Mouse (Mus musculus): Measurements from ENCODE around the gene Rhox2h. TPM values are rescaled to one million over a fixed set of nuclear protein-coding genes. Genes with fewer than 3 reads are reported as not detected.
"Not testable (repeated sequence)": the region's sequence is repeated elsewhere in the genome, so short reads cannot be mapped to it uniquely, and the experiment has no call there.

Rhox2h gene
- total RNA-seq (2021) (not detected), polyA plus RNA-seq (2012; rRNA removed) (not detected in 2 replicates)
- long read RNA-seq: 0 reads

DNA sequence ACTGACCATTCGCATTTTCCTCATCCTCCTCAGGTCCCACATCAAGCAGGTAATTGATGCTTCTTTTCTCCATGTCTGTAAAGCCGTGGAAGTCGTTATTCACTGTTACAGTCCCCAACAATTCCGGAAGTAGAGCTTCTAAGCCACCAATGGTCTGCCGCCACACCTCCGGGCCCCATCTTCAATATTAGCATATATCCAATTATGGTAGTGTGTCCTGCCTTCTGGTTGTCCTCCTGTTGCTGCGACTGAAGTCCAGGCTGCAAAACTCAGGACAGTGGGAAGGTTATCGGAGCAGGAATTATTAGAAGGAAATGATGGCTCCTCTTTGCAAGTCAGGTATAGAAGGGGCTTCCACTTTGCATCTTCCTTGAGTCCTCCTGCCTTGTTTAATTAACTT lies at the start of gene Rhox2h:
Gene Rhox2h, minus strand, starts transcription at position 101 of the 400 bp plus-strand sequence.
- not testable (repeated sequence) for DNase-seq

DNA sequence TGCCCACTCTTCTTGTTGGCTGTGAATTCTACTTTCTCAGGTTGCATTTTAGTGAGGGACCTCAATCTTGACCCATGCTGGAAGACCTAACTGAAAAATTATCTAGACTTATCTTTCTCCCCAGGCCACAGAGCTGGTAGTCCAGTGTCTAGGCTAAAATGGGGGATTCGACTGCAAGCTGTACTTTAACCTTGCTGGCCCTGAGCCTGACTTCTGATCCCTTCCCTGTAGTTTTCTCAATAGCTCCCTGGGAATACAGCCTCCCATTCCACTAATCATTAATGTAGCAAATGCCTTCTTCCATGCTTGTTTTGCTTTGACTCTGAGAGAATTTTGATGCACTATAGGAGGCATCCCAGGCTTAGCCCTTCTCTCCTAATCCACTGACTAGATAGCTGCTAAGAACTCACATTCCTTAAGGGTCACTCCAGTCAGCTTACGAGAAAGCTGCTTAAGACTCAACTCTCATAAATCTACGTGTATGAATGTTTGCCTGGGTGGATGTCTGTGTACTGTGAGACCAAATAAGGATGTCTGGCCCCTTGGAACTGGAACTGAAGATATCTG lies 28.8 kb upstream of the Rhox2h start:
- DNase-seq: no peak

DNA sequence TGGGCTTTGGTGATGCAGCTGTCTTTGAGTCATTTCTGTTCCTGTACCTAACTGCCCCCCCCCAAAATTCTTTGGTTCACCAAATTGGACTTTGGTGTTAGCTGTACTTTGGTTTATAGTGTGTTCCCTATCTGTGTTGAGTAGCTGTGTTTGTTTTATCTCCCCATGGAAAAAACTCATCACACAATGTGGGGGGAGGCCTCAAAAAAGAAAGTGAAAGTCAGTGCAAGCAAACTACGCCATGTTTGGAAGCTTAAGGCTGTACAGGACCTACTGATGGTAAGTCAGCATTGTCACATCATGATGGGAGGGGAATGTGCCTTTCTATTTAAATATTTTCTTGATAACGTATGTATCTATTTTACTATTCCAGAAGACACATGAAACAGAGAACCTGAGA lies 19.2 kb upstream of the Rhox2h start:
- no peak for DNase-seq

DNA sequence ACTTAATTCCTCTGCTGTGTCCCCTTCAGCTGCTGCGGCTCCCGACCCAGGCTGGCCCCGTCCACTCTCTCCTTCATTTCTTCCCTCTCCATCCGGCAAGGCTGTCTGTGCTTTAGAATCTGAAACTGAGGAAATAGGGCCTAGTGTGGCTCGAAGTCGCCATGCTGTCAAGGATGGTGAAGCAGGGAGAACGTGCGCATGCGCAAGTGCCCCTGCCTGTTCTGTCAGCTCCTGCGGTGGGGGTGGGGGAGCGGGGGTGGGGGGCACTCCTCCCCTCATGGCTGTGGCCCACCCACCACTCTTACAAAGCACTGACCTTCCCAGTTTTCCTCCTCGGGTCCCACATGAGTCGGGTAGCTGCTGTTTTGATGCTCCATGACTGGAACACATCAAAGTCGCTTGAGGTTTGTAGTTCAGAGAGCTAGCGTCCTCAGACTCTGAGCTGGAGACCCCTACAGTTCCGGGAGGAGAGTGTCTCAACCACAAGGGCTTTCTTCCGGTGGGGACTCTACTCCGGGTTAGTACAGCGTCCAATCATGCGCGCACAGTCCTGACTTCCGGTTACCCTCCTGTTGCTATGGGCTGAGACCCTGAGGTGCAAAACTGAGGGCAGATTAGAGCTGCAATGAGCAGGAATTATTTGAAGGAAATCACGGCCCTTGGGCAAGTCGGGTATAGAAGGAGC lies 10.1 kb upstream of the Rhox2h start:
- DNase-seq: no peak

DNA sequence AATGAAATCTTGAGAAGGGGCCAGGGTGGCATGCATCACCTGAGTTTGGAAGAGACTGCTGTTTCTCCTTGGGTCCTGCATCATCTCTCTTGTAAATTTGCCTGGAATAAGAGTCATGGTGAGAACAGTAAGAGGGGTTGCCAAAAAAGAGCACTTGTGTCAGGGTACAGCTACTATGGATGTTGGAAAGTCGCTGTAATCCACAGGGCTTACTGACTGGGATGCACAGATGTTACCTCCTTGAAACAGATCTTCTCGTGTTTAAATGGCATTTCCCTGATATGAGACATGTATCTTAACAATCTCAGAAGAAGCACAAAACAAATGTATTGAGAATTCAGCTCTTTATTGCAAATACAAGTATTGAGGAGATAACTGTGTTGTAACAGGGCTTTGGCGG lies 4.4 kb downstream of the Rhox2h start, which contains the start of gene Rhox3h:
Gene Rhox3h, minus strand, starts transcription at position 101 of the 400 bp plus-strand sequence.
- not testable (repeated sequence) for DNase-seq

DNA sequence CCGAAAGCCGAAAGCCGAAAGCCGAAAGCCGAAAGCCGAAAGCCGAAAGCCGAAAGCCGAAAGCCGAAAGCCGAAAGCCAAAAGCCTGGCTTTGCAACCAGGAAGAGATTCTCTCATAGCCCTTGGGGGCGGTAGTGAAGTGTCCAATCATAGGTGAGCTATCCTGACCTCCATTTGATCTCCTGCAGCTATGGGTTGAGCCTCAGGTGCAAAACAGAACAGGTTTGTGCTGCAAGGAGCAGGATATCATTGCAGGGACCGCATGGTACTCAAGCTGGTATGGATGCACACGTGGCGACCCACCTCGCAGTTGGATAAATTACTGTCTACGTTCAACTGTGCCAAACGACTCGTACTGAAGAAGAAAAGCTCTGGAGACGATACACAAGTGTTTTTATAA lies 21.9 kb downstream of the Rhox2h start, which contains the start of gene Rhox4g:
Gene Rhox4g, minus strand, starts transcription at position 101 of the 400 bp plus-strand sequence.
- not testable (repeated sequence) for DNase-seq

DNA sequence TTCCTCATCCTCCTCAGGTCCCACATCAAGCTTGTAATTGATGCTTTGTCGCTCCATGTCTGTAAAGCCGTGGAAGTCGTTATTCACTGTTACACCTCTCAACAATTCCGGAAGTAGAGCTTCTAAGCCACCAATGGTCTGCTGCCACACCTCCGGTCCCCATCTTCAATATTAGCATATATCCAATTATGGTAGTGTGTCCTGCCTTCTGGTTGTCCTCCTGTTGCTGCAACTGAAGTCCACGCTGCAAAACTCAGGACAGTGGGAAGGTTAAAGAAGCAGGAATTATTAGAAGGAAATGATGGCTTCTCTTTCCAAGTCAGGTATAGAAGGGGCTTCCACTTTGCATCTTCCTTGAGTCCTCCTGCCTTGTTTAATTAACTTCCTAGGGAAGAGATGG lies 29.7 kb downstream of the Rhox2h start, which contains the start of gene Rhox2g:
Gene Rhox2g, minus strand, starts transcription at position 101 of the 400 bp plus-strand sequence.
- DNase-seq: not testable (repeated sequence)

DNA sequence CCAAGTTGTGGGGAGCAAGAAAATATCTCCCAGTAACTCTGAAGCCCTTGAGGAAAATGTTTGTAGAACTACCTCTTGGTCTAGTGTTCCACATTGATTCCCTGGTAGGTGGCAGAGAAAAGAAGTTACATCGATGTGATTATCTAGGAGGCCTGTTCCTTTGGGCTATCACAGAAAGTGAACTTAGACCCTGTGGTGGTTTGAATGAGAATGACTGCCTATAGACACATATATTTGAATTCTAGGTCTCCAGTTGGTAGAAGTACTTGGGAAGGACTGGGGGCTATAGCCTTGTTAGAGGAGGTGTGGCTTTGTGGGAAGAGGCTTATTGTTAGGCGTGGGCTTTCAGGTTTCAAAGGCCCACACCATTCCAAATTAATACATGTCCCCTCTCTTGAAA lies 44.6 kb downstream of the Rhox2h start, which contains the start of gene Rhox3g:
Gene Rhox3g, minus strand, starts transcription at position 101 of the 400 bp plus-strand sequence.
- DNase-seq: not testable (repeated sequence)

Other genes starting within 250 kb of the Rhox2h start
- not detected for gene Rhox4b, start 240.8 kb downstream of the Rhox2h start, total RNA-seq (2021)
- gene Rhox4b, start 240.8 kb downstream of the Rhox2h start, polyA plus RNA-seq (2012; rRNA removed): not detected in 2 replicates
- not detected for gene Rhox2c, start 219.6 kb downstream of the Rhox2h start, total RNA-seq (2021)
- not detected in 2 replicates for gene Rhox2c, start 219.6 kb downstream of the Rhox2h start, polyA plus RNA-seq (2012; rRNA removed)
- gene Rhox3c, start 214.7 kb downstream of the Rhox2h start, total RNA-seq (2021): not detected
- gene Rhox3c, start 214.7 kb downstream of the Rhox2h start, polyA plus RNA-seq (2012; rRNA removed): not detected in 2 replicates
- gene Rhox4c, start 192.9 kb downstream of the Rhox2h start, total RNA-seq (2021): not detected
- not detected in 2 replicates for gene Rhox4c, start 192.9 kb downstream of the Rhox2h start, polyA plus RNA-seq (2012; rRNA removed)
- gene Rhox2d, start 179.8 kb downstream of the Rhox2h start, total RNA-seq (2021): not detected
- not detected in 2 replicates for gene Rhox2d, start 179.8 kb downstream of the Rhox2h start, polyA plus RNA-seq (2012; rRNA removed)
- gene Rhox4d, start 158.9 kb downstream of the Rhox2h start, total RNA-seq (2021): not detected
- not detected in 2 replicates for gene Rhox4d, start 158.9 kb downstream of the Rhox2h start, polyA plus RNA-seq (2012; rRNA removed)
- not detected for gene Rhox2e, start 142.8 kb downstream of the Rhox2h start, total RNA-seq (2021)
- gene Rhox2e, start 142.8 kb downstream of the Rhox2h start, polyA plus RNA-seq (2012; rRNA removed): not detected in 2 replicates
- gene Rhox3e, start 131.3 kb downstream of the Rhox2h start, total RNA-seq (2021): not detected
- not detected in 2 replicates for gene Rhox3e, start 131.3 kb downstream of the Rhox2h start, polyA plus RNA-seq (2012; rRNA removed)
- gene Rhox4e, start 115.9 kb downstream of the Rhox2h start, total RNA-seq (2021): not detected
- gene Rhox4e, start 115.9 kb downstream of the Rhox2h start, polyA plus RNA-seq (2012; rRNA removed): not detected in 2 replicates
- not detected for gene Rhox2f, start 101.9 kb downstream of the Rhox2h start, total RNA-seq (2021)
- not detected in 2 replicates for gene Rhox2f, start 101.9 kb downstream of the Rhox2h start, polyA plus RNA-seq (2012; rRNA removed)
- not detected for gene Rhox3f, start 92.3 kb downstream of the Rhox2h start, total RNA-seq (2021)
- gene Rhox3f, start 92.3 kb downstream of the Rhox2h start, polyA plus RNA-seq (2012; rRNA removed): not detected in 2 replicates
- not detected for gene Rhox4f, start 65.6 kb downstream of the Rhox2h start, total RNA-seq (2021)
- gene Rhox4f, start 65.6 kb downstream of the Rhox2h start, polyA plus RNA-seq (2012; rRNA removed): not detected in 2 replicates
- not detected for gene Rhox3g, start 44.7 kb downstream of the Rhox2h start, total RNA-seq (2021)
- not detected in 2 replicates for gene Rhox3g, start 44.7 kb downstream of the Rhox2h start, polyA plus RNA-seq (2012; rRNA removed)
- gene Rhox2g, start 29.8 kb downstream of the Rhox2h start, total RNA-seq (2021): not detected
- not detected in 2 replicates for gene Rhox2g, start 29.8 kb downstream of the Rhox2h start, polyA plus RNA-seq (2012; rRNA removed)
- not detected for gene Rhox4g, start 21.9 kb downstream of the Rhox2h start, total RNA-seq (2021)
- gene Rhox4g, start 21.9 kb downstream of the Rhox2h start, polyA plus RNA-seq (2012; rRNA removed): not detected in 2 replicates
- gene Rhox3h, start 4.5 kb downstream of the Rhox2h start, total RNA-seq (2021): not detected
- not detected in 2 replicates for gene Rhox3h, start 4.5 kb downstream of the Rhox2h start, polyA plus RNA-seq (2012; rRNA removed)
- gene Rhox5, start 131.6 kb upstream of the Rhox2h start, total RNA-seq (2021): not detected
- gene Rhox5, start 131.6 kb upstream of the Rhox2h start, polyA plus RNA-seq (2012; rRNA removed): not detected in 2 replicates
- gene Rhox6, start 153.6 kb upstream of the Rhox2h start, total RNA-seq (2021): not detected
- not detected in 2 replicates for gene Rhox6, start 153.6 kb upstream of the Rhox2h start, polyA plus RNA-seq (2012; rRNA removed)
- not detected for gene Rhox7a, start 158.4 kb upstream of the Rhox2h start, total RNA-seq (2021)
- not detected in 2 replicates for gene Rhox7a, start 158.4 kb upstream of the Rhox2h start, polyA plus RNA-seq (2012; rRNA removed)
- gene Rhox8, start 205.7 kb upstream of the Rhox2h start, total RNA-seq (2021): not detected
- not detected in 2 replicates for gene Rhox8, start 205.7 kb upstream of the Rhox2h start, polyA plus RNA-seq (2012; rRNA removed)
- not detected for gene Rhox7b, start 224.0 kb upstream of the Rhox2h start, total RNA-seq (2021)
- not detected in 2 replicates for gene Rhox7b, start 224.0 kb upstream of the Rhox2h start, polyA plus RNA-seq (2012; rRNA removed)
- gene Rhox9, start 228.5 kb upstream of the Rhox2h start, total RNA-seq (2021): not detected
- not detected in 2 replicates for gene Rhox9, start 228.5 kb upstream of the Rhox2h start, polyA plus RNA-seq (2012; rRNA removed)

All from adrenal gland, adult 2 months (tissue).